Mouse (Mus musculus) hindbrain, embryonic 14.5 days (tissue): ENCODE results near the gene Cnmd. TPM values are rescaled to one million over a fixed set of nuclear protein-coding genes. Genes with fewer than 3 reads are reported as not detected.

Experiments used
- ATAC-seq: fragments of 200-750 bp; cut with Nextera tagmentation; 2 replicates; pipeline ENCODE4 v1.8.0; 2017; ENCODE audit warnings: moderate number of reproducible peaks, mild to moderate bottlenecking, moderate TSS enrichment, moderate library complexity; ENCODE audit not compliant: low FRiP score
- DNase-seq: peaks from one replicate; pipeline ENCODE4 v3.0.0-alpha.2; 2015; ENCODE audit warnings: low spot score
- H3K27ac ChIP-seq: fragments of 300-500 bp; sonication (generic); 2 replicates; pipeline ENCODE4 v1.5.1; 2014; ENCODE audit warnings: mild to moderate bottlenecking, moderate library complexity
- H3K27me3 ChIP-seq: fragments of 300-500 bp; sonication (generic); 2 replicates; pipeline ENCODE4 v1.6.1; 2014; ENCODE audit warnings: mild to moderate bottlenecking, low read length, mixed read lengths; ENCODE audit not compliant: control insufficient read depth, insufficient read depth
- H3K36me3 ChIP-seq: fragments of 300-500 bp; sonication (generic); replicated peaks from 2 replicates; pipeline ENCODE4 v1.6.1; 2014; ENCODE audit not compliant: control insufficient read depth, insufficient read depth
- H3K4me1 ChIP-seq: fragments of 300-500 bp; sonication (generic); replicated peaks from 2 replicates; pipeline ENCODE4 v1.6.1; 2014; ENCODE audit warnings: antibody characterized with exemption, low read length, mixed read lengths; ENCODE audit not compliant: control insufficient read depth, insufficient read depth
- H3K4me2 ChIP-seq: fragments of 300-500 bp; sonication (generic); replicated peaks from 2 replicates; pipeline ENCODE4 v1.6.1; 2014; ENCODE audit warnings: mild to moderate bottlenecking, moderate library complexity
- H3K4me3 ChIP-seq: fragments of 300-500 bp; sonication (generic); replicated peaks from 2 replicates; pipeline ENCODE4 v1.5.1; 2014; ENCODE audit warnings: mild to moderate bottlenecking, low read length
- H3K9ac ChIP-seq: fragments of 300-500 bp; sonication (generic); 2 replicates; pipeline ENCODE4 v1.6.1; 2014
- H3K9me3 ChIP-seq: fragments of 300-500 bp; sonication (generic); 2 replicates; pipeline ENCODE4 v1.6.1; 2016; ENCODE audit warnings: low read length; ENCODE audit not compliant: control insufficient read depth
- WGBS: fragments of 180-500 bp; shearing (Covaris S2); extraction: QIAGEN DNeasy Blood & Tissue Kit; methylation state at CpG from one replicate; pipeline ENCODE4 v1.1.7; 2014; 5-methylcytosine and 5-hydroxymethylcytosine counted together
- polyA plus RNA-seq: library from polyadenylated mRNA; unstranded; fragments of >200 nt; fragmentation: Nextera tagmentation; extraction: Ambion mirVana; gene quantifications from 2 replicates; pipeline ENCODE4 v1.2.1, GENCODE M21; 2014

Gene Cnmd
- polyA plus RNA-seq, 1 experiment from 2014 or later, result 4.2 TPM

- DNase-seq (no peak), ATAC-seq (no peak)
- Histone ChIP-seq H3K9me3 (no peaks in the 10 kb centered on the region), H3K4me1 (no peaks in the 10 kb centered on the region), H3K27me3 (no peaks in the 10 kb centered on the region), H3K9ac (no peak overlapping the region), H3K27ac (no peak overlapping the region), H3K4me2 (no peak overlapping the region), H3K36me3 (no peaks in the 10 kb centered on the region), H3K4me3 (no peak overlapping the region)
- 80% methylated on average over 4 of the region's 4 CpGs for WGBS
Observed at GRCm38 (mm10) chr14:79652654-79653053, 9.3 kb downstream of the Cnmd start.

GRCm38 (mm10) chr14:79649680-79650079, 12.3 kb downstream of the Cnmd start:
- Histone ChIP-seq H3K4me1 (0 out of 2 replicates have a peak, but pooled peaks cover 4% of the 10 kb centered on the region), H3K27ac (no peak overlapping the region), H3K4me3 (no peak overlapping the region), H3K27me3 (no peaks in the 10 kb centered on the region), H3K9ac (no peak overlapping the region), H3K4me2 (no peak overlapping the region), H3K9me3 (no peaks in the 10 kb centered on the region), H3K36me3 (no peaks in the 10 kb centered on the region)
- DNase-seq (no peak), ATAC-seq (no peak)
- 79% methylated on average over 3 of the region's 3 CpGs for WGBS

- no peak overlapping the region for H3K27ac ChIP-seq
- no peaks in the 10 kb centered on the region for H3K27me3 ChIP-seq
- no peak overlapping the region for H3K4me2 ChIP-seq
- H3K9ac ChIP-seq, result no peak overlapping the region
- DNase-seq (no peak), ATAC-seq (no peak)
- H3K4me3 ChIP-seq, result no peak overlapping the region
- H3K36me3 ChIP-seq, result no peaks in the 10 kb centered on the region
- WGBS, result 36% methylated on average over 11 of the region's 11 CpGs
- 0 out of 2 replicates have a peak, but pooled peaks cover 4% of the 10 kb centered on the region for H3K4me1 ChIP-seq
- no peaks in the 10 kb centered on the region for H3K9me3 ChIP-seq
Observed at GRCm38 (mm10) chr14:79645378-79645777, 16.6 kb downstream of the Cnmd start.

GRCm38 (mm10) chr14:79642063-79642462, 19.9 kb downstream of the Cnmd start:
- Histone ChIP-seq H3K36me3 (no peaks in the 10 kb centered on the region), H3K4me2 (no peak overlapping the region), H3K9ac (no peak overlapping the region), H3K27me3 (no peaks in the 10 kb centered on the region), H3K9me3 (no peaks in the 10 kb centered on the region), H3K4me3 (no peak overlapping the region), H3K4me1 (0 out of 2 replicates have a peak, but pooled peaks cover 4% of the 10 kb centered on the region), H3K27ac (no peak overlapping the region)
- no peak for ATAC-seq
- no peak for DNase-seq
- 82% methylated on average over 9 of the region's 9 CpGs for WGBS

- Histone ChIP-seq H3K27me3 (no peaks in the 10 kb centered on the region), H3K27ac (no peak overlapping the region), H3K4me2 (no peak overlapping the region), H3K9me3 (no peaks in the 10 kb centered on the region), H3K9ac (no peak overlapping the region), H3K4me3 (no peak overlapping the region), H3K4me1 (no peaks in the 10 kb centered on the region), H3K36me3 (peaks cover 6% of the 10 kb centered on the region; the same call in 1 of the 2 replicates)
- ATAC-seq, result no peak
- DNase-seq, result no peak
- 86% methylated on average over 4 of the region's 4 CpGs for WGBS
Observed at GRCm38 (mm10) chr14:79636814-79637213, 25.2 kb downstream of the Cnmd start.

GRCm38 (mm10) chr14:79633196-79633595, 28.8 kb downstream of the Cnmd start:
- no peaks in the 10 kb centered on the region for H3K4me1 ChIP-seq
- no peak overlapping the region for H3K4me2 ChIP-seq
- no peak overlapping the region for H3K9ac ChIP-seq
- H3K36me3 ChIP-seq, result peaks cover 29% of the 10 kb centered on the region
- H3K27me3 ChIP-seq, result no peaks in the 10 kb centered on the region
- 95% methylated on average over 2 of the region's 2 CpGs for WGBS
- H3K27ac ChIP-seq, result no peak overlapping the region
- DNase-seq, result no peak
- H3K4me3 ChIP-seq, result no peak overlapping the region
- ATAC-seq, result no peak
- H3K9me3 ChIP-seq, result no peaks in the 10 kb centered on the region

GRCm38 (mm10) chr14:79632330-79632729, 29.6 kb downstream of the Cnmd start:
- H3K27me3 ChIP-seq, result no peaks in the 10 kb centered on the region
- DNase-seq (no peak), ATAC-seq (no peak)
- WGBS, result 87% methylated on average over 6 of the region's 6 CpGs
- no peaks in the 10 kb centered on the region for H3K4me1 ChIP-seq
- H3K4me2 ChIP-seq, result no peak overlapping the region
- no peak overlapping the region for H3K4me3 ChIP-seq
- H3K36me3 ChIP-seq, result peaks cover 37% of the 10 kb centered on the region
- H3K9ac ChIP-seq, result no peak overlapping the region
- no peaks in the 10 kb centered on the region for H3K9me3 ChIP-seq
- no peak overlapping the region for H3K27ac ChIP-seq

- 72% methylated on average over 3 of the region's 3 CpGs for WGBS
- H3K27me3 ChIP-seq, result no peaks in the 10 kb centered on the region
Observed at GRCm38 (mm10) chr14:79621143-79621542, 40.8 kb downstream of the Cnmd start.

GRCm38 (mm10) chr14:79619802-79620201, 42.2 kb downstream of the Cnmd start:
- WGBS, result 93% methylated on average over 7 of the region's 7 CpGs
- H3K27ac ChIP-seq, result no peak overlapping the region
- H3K4me2 ChIP-seq, result no peak overlapping the region
- no peak for DNase-seq
- ATAC-seq, result no peak
- H3K4me3 ChIP-seq, result no peak overlapping the region
- H3K36me3 ChIP-seq, result peaks cover 62% of the 10 kb centered on the region
- H3K27me3 ChIP-seq, result no peaks in the 10 kb centered on the region
- no peaks in the 10 kb centered on the region for H3K9me3 ChIP-seq
- no peaks in the 10 kb centered on the region for H3K4me1 ChIP-seq
- no peak overlapping the region for H3K9ac ChIP-seq

More at GRCm38 (mm10) chr14:79621143-79621542, 40.8 kb downstream of the Cnmd start:
- Histone ChIP-seq H3K4me3 (no peak overlapping the region), H3K4me1 (no peaks in the 10 kb centered on the region), H3K27ac (no peak overlapping the region), H3K9ac (no peak overlapping the region), H3K4me2 (no peak overlapping the region), H3K9me3 (no peaks in the 10 kb centered on the region), H3K36me3 (peaks cover 66% of the 10 kb centered on the region)
- ATAC-seq, result no peak
- no peak for DNase-seq
